ENCODE assay signal across 8 mouse cellular contexts in genomic region chr5:77358347-77358746, GRCm38 (mm10). TPM values are rescaled to one million over a fixed set of nuclear protein-coding genes. Genes with fewer than 3 reads are reported as not detected.
DNase-seq lines count a peak whose midpoint lies in the region; ATAC-seq lines count a peak whose summit lies in the region.

No protein-coding gene starts in this region.

- peak overlapping the region; percentile 47 for H3K9ac ChIP-seq in hindbrain, embryonic 12.5 days
- H3K9ac ChIP-seq in liver, embryonic 13.5 days: peak overlapping the region; percentile 29; the same call in 1 of the 2 replicates

- ATAC-seq in hindbrain, embryonic 12.5 days (ENCODE audit: low FRiP score): peak; percentile 62
- ATAC-seq in liver, embryonic 13.5 days (ENCODE audit: low read depth): peak; percentile 41
- no peak for ATAC-seq in erythroid progenitor cell, adult 5-6 weeks (replicated peaks; ENCODE audit: low FRiP score, poor library complexity, severe bottlenecking)

- DNase-seq in urinary bladder, postnatal 36 days (ENCODE audit: low spot score in 2 of 2): peak; percentile 43 to 54
- DNase-seq in urinary bladder, adult 2 months (ENCODE audit: low spot score): no peak
- DNase-seq in forelimb bud, embryonic 11.5 days (ENCODE audit: low read depth, low spot score): peak; percentile 55
- peak; percentile 4 for DNase-seq in liver, embryonic 13.5 days
- DNase-seq in neural tube, embryonic 10.5 days (ENCODE audit: extremely low spot score, low spot score): peak; percentile 66
- DNase-seq in yolk sac, embryonic 10.5 days (ENCODE audit: low spot score): peak; percentile 69

- WGBS in hindbrain, embryonic 12.5 days: 3% methylated on average over 10 of the region's 10 CpGs
- WGBS in liver, embryonic 13.5 days (ENCODE audit: insufficient replicate concordance): 6% methylated on average over 10 of the region's 10 CpGs

- H3K4me3 ChIP-seq in hindbrain, embryonic 12.5 days: peak overlapping the region; percentile 30
- H3K4me3 ChIP-seq in liver, embryonic 13.5 days (replicated peaks): peak overlapping the region; percentile 57

- H3K4me1 ChIP-seq in hindbrain, embryonic 12.5 days: peaks cover 4% of the 10 kb centered on the region
- peaks cover 22% of the 10 kb centered on the region for H3K4me1 ChIP-seq in liver, embryonic 13.5 days (replicated peaks)

- H3K36me3 ChIP-seq in hindbrain, embryonic 12.5 days: no peaks in the 10 kb centered on the region
- H3K36me3 ChIP-seq in liver, embryonic 13.5 days: no peaks in the 10 kb centered on the region

- no peak overlapping the region for H3K27ac ChIP-seq in hindbrain, embryonic 12.5 days
- peak overlapping the region; percentile 16; the same call in 1 of the 2 replicates for H3K27ac ChIP-seq in liver, embryonic 13.5 days

- H3K27me3 ChIP-seq in hindbrain, embryonic 12.5 days: peaks cover 4% of the 10 kb centered on the region; the same call in 1 of the 2 replicates
- H3K27me3 ChIP-seq in liver, embryonic 13.5 days: no peaks in the 10 kb centered on the region

- H3K4me2 ChIP-seq in hindbrain, embryonic 12.5 days (replicated peaks): peak overlapping the region; percentile 55
- H3K4me2 ChIP-seq in liver, embryonic 13.5 days: peak overlapping the region; percentile 73

- no peaks in the 10 kb centered on the region for H3K9me3 ChIP-seq in hindbrain, embryonic 12.5 days (replicated peaks)
- no peaks in the 10 kb centered on the region for H3K9me3 ChIP-seq in liver, embryonic 13.5 days (replicated peaks)

RNA-seq across cellular contexts. Expression of gene Polr2b, which starts 48.4 kb away (rescaled TPM):
- 30.9 and 32.3 TPM in 2 replicates for polyA plus RNA-seq in urinary bladder, adult 2 months (2012; rRNA removed)
- 80.1 and 87.0 TPM in 2 replicates for polyA plus RNA-seq in hindbrain, embryonic 12.5 days (2016; fragmentation: Nextera tagmentation; extraction: Ambion mirVana)
- 35.3 and 43.0 TPM in 2 replicates for polyA plus RNA-seq in liver, embryonic 13.5 days (2015; fragmentation: Nextera tagmentation; extraction: Ambion mirVana)
- 43.6 and 62.5 TPM in 2 replicates for total RNA-seq in erythroid progenitor cell, adult 5-6 weeks (2015; ENCODE audit: low replicate concordance)
- total RNA-seq in erythroid progenitor cell, adult 5-6 weeks (2017; ENCODE audit: low replicate concordance): 53.7 and 109 TPM in 2 replicates

RNA-seq across cellular contexts. Expression of gene Noa1, which starts 48.5 kb away (rescaled TPM):
- 13.3 TPM in 2 replicates for polyA plus RNA-seq in urinary bladder, adult 2 months (2012; rRNA removed)
- polyA plus RNA-seq in hindbrain, embryonic 12.5 days (2016; fragmentation: Nextera tagmentation; extraction: Ambion mirVana): 32.8 and 35.5 TPM in 2 replicates
- polyA plus RNA-seq in liver, embryonic 13.5 days (2015; fragmentation: Nextera tagmentation; extraction: Ambion mirVana): 30.1 and 33.6 TPM in 2 replicates
- total RNA-seq in erythroid progenitor cell, adult 5-6 weeks (2015; ENCODE audit: low replicate concordance): 6.3 and 10.5 TPM in 2 replicates
- total RNA-seq in erythroid progenitor cell, adult 5-6 weeks (2017; ENCODE audit: low replicate concordance): 11.6 and 28.2 TPM in 2 replicates

RNA-seq across cellular contexts. Expression of gene Igfbp7, which starts 49.5 kb away (rescaled TPM):
- 1,512 and 1,720 TPM in 2 replicates for polyA plus RNA-seq in urinary bladder, adult 2 months (2012; rRNA removed)
- polyA plus RNA-seq in hindbrain, embryonic 12.5 days (2016; fragmentation: Nextera tagmentation; extraction: Ambion mirVana): 32.2 and 33.7 TPM in 2 replicates
- 13.3 and 15.6 TPM in 2 replicates for polyA plus RNA-seq in liver, embryonic 13.5 days (2015; fragmentation: Nextera tagmentation; extraction: Ambion mirVana)
- total RNA-seq in erythroid progenitor cell, adult 5-6 weeks (2015; ENCODE audit: low replicate concordance): 3.8 and 7.6 TPM in 2 replicates
- 0.90 TPM in 1 of 2 replicates, not detected in the other for total RNA-seq in erythroid progenitor cell, adult 5-6 weeks (2017; ENCODE audit: low replicate concordance)

Comparison
In these comparisons a context has a peak if more than half of its experiments do, and no peak if none do; other contexts are left out.
1. RNA of gene Igfbp7, which starts 49.5 kb away (polyA plus RNA-seq): 1,512 to 1,720 TPM in urinary bladder, adult 2 months; 32.2 to 33.7 TPM in hindbrain, embryonic 12.5 days and 13.3 to 15.6 TPM in liver, embryonic 13.5 days; every median in the first group is over 10 times any median in the second.